Mouse (Mus musculus): ENCODE measurements around the gene Usp53. TPM values are rescaled to one million over a fixed set of nuclear protein-coding genes. Genes with fewer than 3 reads are reported as not detected.

Usp53 gene
- total and polyA plus RNA-seq, 2 experiments from 2014 or later = 11.9 to 19.2 TPM

DNA sequence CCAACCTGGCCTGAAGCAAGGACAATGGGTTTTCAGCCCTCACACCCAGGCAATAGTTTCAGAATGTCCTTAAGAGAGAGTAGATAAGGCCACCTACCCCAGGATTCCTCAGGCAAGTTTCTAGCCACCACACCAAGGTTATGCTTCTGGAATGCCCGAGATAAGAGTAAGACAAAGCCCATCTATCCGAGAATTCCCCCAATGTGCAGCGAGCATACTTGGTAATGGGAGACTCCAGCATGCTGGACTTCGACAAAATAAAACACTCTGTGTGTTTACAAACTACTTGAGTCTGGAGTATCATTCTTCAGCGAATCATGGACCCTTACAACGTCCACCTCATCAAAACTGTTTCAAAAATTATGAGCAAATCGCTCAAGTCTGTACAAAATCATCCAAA lies 61.2 kb downstream of the Usp53 start:
- Histone ChIP-seq H3K4me1 (ENCODE audit: insufficient read depth) (peaks cover 7% of the 10 kb centered on the region; the same call in 1 of the 2 replicates), H3K27ac (ENCODE audit: low read depth, low read length) (no peak overlapping the region), H3K9ac (no peak overlapping the region), H3K4me3 (ENCODE audit: low read depth, low read length) (no peak overlapping the region), H3K4me2 (ENCODE audit: low read depth) (peak overlapping the region; percentile 66), H3K9me3 (ENCODE audit: low read length) (no peaks in the 10 kb centered on the region), H3K27me3 (ENCODE audit: insufficient read depth, low read length) (no peaks in the 10 kb centered on the region), H3K36me3 (ENCODE audit: insufficient read depth) (no peaks in the 10 kb centered on the region)
- WGBS = 75% methylated on average over 7 of the region's 7 CpGs
- TF ChIP-seq CTCF (IDR thresholded peaks at IDR 0.05; ENCODE audit: low read depth) = no peak
- ATAC-seq (no peak), DNase-seq (no peak)

DNA sequence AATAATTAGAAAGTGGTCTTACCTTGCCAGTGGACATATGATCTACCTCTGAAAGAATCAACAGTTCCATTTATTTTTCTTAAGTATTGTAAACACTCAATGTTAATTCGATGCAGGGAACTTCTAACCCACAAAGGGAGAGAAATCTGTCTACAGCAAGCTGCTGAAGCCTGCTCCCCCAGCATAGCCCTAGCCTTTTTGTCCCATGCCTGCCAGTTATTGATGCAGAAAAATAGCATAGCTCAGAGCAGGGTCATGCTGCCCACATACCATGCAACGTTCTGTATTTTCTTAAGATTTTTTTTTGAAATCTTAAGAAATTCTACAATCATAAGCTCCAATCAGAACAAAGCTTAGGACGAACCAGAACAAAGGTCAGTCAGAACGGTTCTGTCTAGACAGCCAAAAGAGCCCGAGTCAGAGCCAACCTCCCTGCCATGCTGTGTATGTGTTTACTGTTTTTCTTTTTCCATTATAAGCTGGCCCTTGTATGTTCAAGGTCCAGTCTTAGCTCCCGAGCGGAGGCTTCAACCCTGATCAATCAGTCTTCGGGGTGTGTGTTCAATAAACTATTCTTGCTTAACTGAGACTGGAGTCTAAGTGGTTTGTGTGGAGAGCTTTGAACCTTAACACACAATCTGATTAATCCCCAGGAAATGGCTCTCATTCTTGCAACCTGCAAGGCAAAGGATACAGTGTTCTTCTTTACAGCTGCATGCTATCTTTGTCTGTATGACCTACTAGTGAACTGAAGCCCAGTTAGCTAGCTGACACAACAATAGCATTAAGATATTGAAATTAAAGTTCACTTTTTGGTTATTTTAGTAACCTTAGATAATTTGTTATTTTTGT lies 62.4 kb downstream of the Usp53 start:
- 79% methylated on average over 8 of the region's 8 CpGs for WGBS

GRCm38 (mm10) chr3:122920572-122921435 lies 63.5 kb downstream of the Usp53 start:
- Histone ChIP-seq H3K9me3 (ENCODE audit: low read length) (no peaks in the 10 kb centered on the region), H3K4me3 (ENCODE audit: low read depth, low read length) (no peak overlapping the region), H3K27ac (ENCODE audit: low read depth, low read length) (no peak overlapping the region), H3K36me3 (ENCODE audit: insufficient read depth) (no peaks in the 10 kb centered on the region), H3K4me2 (ENCODE audit: low read depth) (no peak overlapping the region), H3K27me3 (ENCODE audit: insufficient read depth, low read length) (no peaks in the 10 kb centered on the region), H3K9ac (no peak overlapping the region), H3K4me1 (ENCODE audit: insufficient read depth) (peaks cover 7% of the 10 kb centered on the region; the same call in 1 of the 2 replicates)
- TF ChIP-seq CTCF (IDR thresholded peaks at IDR 0.05; ENCODE audit: low read depth) = no peak
- whole genome bisulfite sequencing = 61% methylated on average over 8 of the region's 8 CpGs
- no peak for ATAC-seq
- DNase-seq = no peak

More for the DNA sequence above, 62.4 kb downstream of the Usp53 start:
- H3K9ac ChIP-seq = no peak overlapping the region
- TF ChIP-seq CTCF (IDR thresholded peaks at IDR 0.05; ENCODE audit: low read depth) = no peak
- H3K27ac ChIP-seq (ENCODE audit: low read depth, low read length) = no peak overlapping the region
- H3K27me3 ChIP-seq (ENCODE audit: insufficient read depth, low read length) = no peaks in the 10 kb centered on the region
- H3K4me3 ChIP-seq (ENCODE audit: low read depth, low read length) = no peak overlapping the region
- no peak for ATAC-seq
- H3K9me3 ChIP-seq (ENCODE audit: low read length) = no peaks in the 10 kb centered on the region
- DNase-seq = no peak
- no peak overlapping the region for H3K4me2 ChIP-seq (ENCODE audit: low read depth)
- no peaks in the 10 kb centered on the region for H3K36me3 ChIP-seq (ENCODE audit: insufficient read depth)
- peaks cover 7% of the 10 kb centered on the region; the same call in 1 of the 2 replicates for H3K4me1 ChIP-seq (ENCODE audit: insufficient read depth)

DNA sequence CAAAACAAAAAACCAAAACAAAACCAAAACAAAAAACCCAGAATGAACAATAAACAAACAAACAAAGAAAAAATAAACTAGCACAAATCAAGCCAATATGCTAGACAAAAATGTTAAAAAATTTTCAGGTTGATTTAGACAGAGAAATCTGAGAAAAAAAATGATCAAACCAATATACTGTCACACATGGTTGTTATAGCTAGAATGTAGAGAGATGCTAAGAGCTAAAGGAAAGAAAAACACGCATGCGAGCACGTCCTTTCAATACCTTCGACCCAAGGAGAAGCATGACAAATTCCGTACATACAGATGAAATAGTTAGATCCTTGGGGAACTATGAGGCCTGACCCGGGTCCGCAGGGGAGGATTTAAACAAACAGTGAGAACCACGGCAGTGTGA lies 65.0 kb downstream of the Usp53 start, which contains the start of gene Gm10959:
Gene Gm10959, minus strand, starts transcription at position 101 of the 400 bp plus-strand sequence.
- Histone ChIP-seq H3K9me3 (ENCODE audit: low read length) (no peaks in the 10 kb centered on the region), H3K4me3 (ENCODE audit: low read depth, low read length) (no peak within 1 kb of the TSS), H3K27ac (ENCODE audit: low read depth, low read length) (no peak within 1 kb of the TSS), H3K9ac (no peak within 1 kb of the TSS), H3K27me3 (ENCODE audit: insufficient read depth, low read length) (no peaks in the 10 kb centered on the region), H3K4me1 (ENCODE audit: insufficient read depth) (no peaks in the 10 kb centered on the region), H3K36me3 (ENCODE audit: insufficient read depth) (no peaks in the 10 kb centered on the region), H3K4me2 (ENCODE audit: low read depth) (no peak within 1 kb of the TSS)
- ATAC-seq (no peak), DNase-seq (no peak)
- 87% methylated on average over 8 of the region's 8 CpGs for WGBS
- no peak for TF ChIP-seq CTCF (IDR thresholded peaks at IDR 0.05; ENCODE audit: low read depth)

GRCm38 (mm10) chr3:122918672-122919071 lies 65.6 kb downstream of the Usp53 start:
- Histone ChIP-seq H3K36me3 (ENCODE audit: insufficient read depth) (no peaks in the 10 kb centered on the region), H3K4me2 (ENCODE audit: low read depth) (no peak overlapping the region), H3K9ac (no peak overlapping the region), H3K9me3 (ENCODE audit: low read length) (no peaks in the 10 kb centered on the region), H3K27me3 (ENCODE audit: insufficient read depth, low read length) (no peaks in the 10 kb centered on the region), H3K4me1 (ENCODE audit: insufficient read depth) (no peaks in the 10 kb centered on the region), H3K27ac (ENCODE audit: low read depth, low read length) (no peak overlapping the region), H3K4me3 (ENCODE audit: low read depth, low read length) (no peak overlapping the region)
- TF ChIP-seq CTCF (IDR thresholded peaks at IDR 0.05; ENCODE audit: low read depth) = no peak
- 64% methylated on average over 2 of the region's 2 CpGs for WGBS
- DNase-seq (no peak), ATAC-seq (no peak)

DNA sequence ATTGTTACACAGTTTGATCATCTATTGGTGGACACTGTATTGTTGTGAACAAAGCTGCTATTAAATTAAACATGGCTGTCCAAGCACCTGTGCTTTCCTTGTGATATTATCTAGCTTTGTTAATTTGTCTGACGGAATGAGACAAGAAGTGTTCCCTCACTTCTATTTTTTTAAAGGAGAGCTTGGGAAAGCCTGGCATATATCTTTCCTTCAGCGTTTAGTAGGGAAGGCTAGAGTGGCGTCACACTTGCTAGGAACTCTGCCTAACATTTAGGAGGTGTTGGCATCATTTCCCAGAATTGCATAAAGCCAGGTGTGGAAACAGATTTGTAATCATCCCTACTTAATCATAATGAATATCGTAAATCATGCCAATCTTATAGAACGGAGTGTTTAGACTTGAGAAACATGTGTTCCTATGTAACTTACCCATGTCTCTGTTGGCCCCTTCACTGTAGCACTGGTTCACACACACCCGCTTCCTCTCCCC lies 68.1 kb downstream of the Usp53 start:
- H3K9ac ChIP-seq = no peak overlapping the region
- no peak for TF ChIP-seq CTCF (IDR thresholded peaks at IDR 0.05; ENCODE audit: low read depth)
- H3K4me2 ChIP-seq (ENCODE audit: low read depth) = no peak overlapping the region
- H3K4me1 ChIP-seq (ENCODE audit: insufficient read depth) = no peaks in the 10 kb centered on the region
- WGBS = 91% methylated on average over 6 of the region's 6 CpGs
- H3K27ac ChIP-seq (ENCODE audit: low read depth, low read length) = no peak overlapping the region
- ATAC-seq = no peak
- no peaks in the 10 kb centered on the region for H3K36me3 ChIP-seq (ENCODE audit: insufficient read depth)
- no peaks in the 10 kb centered on the region for H3K27me3 ChIP-seq (ENCODE audit: insufficient read depth, low read length)
- no peak for DNase-seq
- no peaks in the 10 kb centered on the region for H3K9me3 ChIP-seq (ENCODE audit: low read length)
- H3K4me3 ChIP-seq (ENCODE audit: low read depth, low read length) = no peak overlapping the region
